Mouse (Mus musculus) forebrain, embryonic 16.5 days (tissue): ENCODE data around the gene Drg2. TPM values are rescaled to one million over a fixed set of nuclear protein-coding genes. Genes with fewer than 3 reads are reported as not detected.

Source experiments
- ATAC-seq: fragments of 200-750 bp; cut with Nextera tagmentation; 2 replicates; pipeline ENCODE4 v1.8.0; 2017; ENCODE audit warnings: mild to moderate bottlenecking, moderate library complexity
- H3K27ac ChIP-seq: fragments of 300-500 bp; sonication (generic); 2 replicates; pipeline ENCODE4 v1.5.1; 2014; ENCODE audit warnings: low read length, control low read depth
- H3K27me3 ChIP-seq: fragments of 300-500 bp; sonication (generic); replicated peaks from 2 replicates; pipeline ENCODE4 v1.6.1; 2014; ENCODE audit warnings: low read length; ENCODE audit not compliant: control insufficient read depth, insufficient read depth
- H3K36me3 ChIP-seq: fragments of 300-500 bp; sonication (generic); 2 replicates; pipeline ENCODE4 v1.6.1; 2014; ENCODE audit not compliant: control insufficient read depth, insufficient read depth
- H3K4me1 ChIP-seq: fragments of 300-500 bp; sonication (generic); replicated peaks from 2 replicates; pipeline ENCODE4 v1.6.1; 2014; ENCODE audit warnings: low read length; ENCODE audit not compliant: control insufficient read depth, insufficient read depth
- H3K4me2 ChIP-seq: fragments of 300-500 bp; sonication (generic); 2 replicates; pipeline ENCODE4 v1.6.1; 2014; ENCODE audit warnings: mild to moderate bottlenecking, low read length, control low read depth
- H3K4me3 ChIP-seq: fragments of 300-500 bp; sonication (generic); replicated peaks from 2 replicates; pipeline ENCODE4 v1.5.1; 2014; ENCODE audit warnings: mild to moderate bottlenecking, low read length, control low read depth
- H3K9ac ChIP-seq: fragments of 300-500 bp; sonication (generic); replicated peaks from 2 replicates; pipeline ENCODE4 v1.6.1; 2014; ENCODE audit warnings: low read depth, low read length, control low read depth
- H3K9me3 ChIP-seq: fragments of 300-500 bp; sonication (generic); 2 replicates; pipeline ENCODE4 v1.6.1; 2016; ENCODE audit warnings: low read length; ENCODE audit not compliant: control insufficient read depth
- WGBS: fragments of 180-500 bp; shearing (Covaris S2); extraction: QIAGEN DNeasy Blood & Tissue Kit; methylation state at CpG from one replicate; pipeline ENCODE4 v1.1.7; 2014; 5-methylcytosine and 5-hydroxymethylcytosine counted together
- polyA plus RNA-seq: library from polyadenylated mRNA; unstranded; fragments of >200 nt; fragmentation: Nextera tagmentation; extraction: Ambion mirVana; gene quantifications from 2 replicates; pipeline ENCODE4 v1.2.1, GENCODE M21; 2015

The Drg2 gene
- 103 TPM in 2 replicates for polyA plus RNA-seq

DNA sequence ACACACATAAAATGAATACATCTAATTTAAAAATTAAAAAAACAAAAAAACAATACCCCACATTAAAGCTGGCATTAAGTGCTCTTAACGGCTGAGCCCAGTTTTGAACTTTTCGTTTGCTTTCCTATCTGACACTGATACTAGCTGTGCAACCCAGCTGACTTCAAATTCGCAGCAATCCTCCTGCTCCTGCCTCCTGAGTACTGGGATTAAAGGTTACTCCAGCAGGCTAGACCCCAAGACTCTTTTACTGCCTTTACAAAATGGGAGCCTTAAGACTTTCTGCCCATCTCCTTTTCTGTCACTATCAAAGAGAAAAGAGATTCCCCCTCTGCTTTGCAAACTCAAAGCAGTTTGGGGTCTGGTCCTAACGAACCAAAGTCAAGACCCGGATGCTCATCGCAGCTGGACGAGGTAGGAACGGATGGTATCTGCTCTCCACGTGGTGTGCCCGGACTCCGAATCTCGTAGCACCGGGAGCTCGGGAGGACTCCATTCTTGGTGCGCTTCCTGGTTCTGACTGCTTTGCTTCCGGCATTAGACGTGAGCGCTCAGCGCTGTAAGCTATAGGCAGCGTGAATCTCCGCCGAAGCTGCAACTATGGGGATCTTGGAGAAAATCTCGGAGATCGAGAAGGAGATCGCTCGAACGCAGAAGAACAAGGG lies at the start of gene Drg2:
Drg2 (plus strand) TSS at position 512 of the 665 bp plus-strand sequence.
- Histone ChIP-seq H3K9ac (peak within 1 kb of the TSS; percentile 73), H3K9me3 (no peaks in the 10 kb centered on the region), H3K27ac (peak within 1 kb of the TSS; percentile 43; the same call in 1 of the 2 replicates), H3K4me2 (peak within 1 kb of the TSS; percentile 86), H3K27me3 (no peaks in the 10 kb centered on the region), H3K4me3 (peak within 1 kb of the TSS; percentile 69), H3K36me3 (peaks cover 9% of the 10 kb centered on the region), H3K4me1 (peaks cover 10% of the 10 kb centered on the region)
- WGBS, result 5% methylated on average over 27 of the region's 27 CpGs
- ATAC-seq, result peak; percentile 98

- no peaks in the 10 kb centered on the region for H3K4me1 ChIP-seq
Measured at GRCm38 (mm10) chr11:60406606-60407005, 47.8 kb upstream of the Drg2 start.

GRCm38 (mm10) chr11:60412173-60412572 lies 42.2 kb upstream of the Drg2 start:
- WGBS, result 7% methylated on average over 3 of the region's 3 CpGs
- no peak overlapping the region for H3K4me3 ChIP-seq
- peaks cover 7% of the 10 kb centered on the region for H3K36me3 ChIP-seq
- ATAC-seq, result no peak
- no peaks in the 10 kb centered on the region for H3K9me3 ChIP-seq
- H3K4me1 ChIP-seq, result peaks cover 14% of the 10 kb centered on the region
- H3K4me2 ChIP-seq, result no peak overlapping the region
- no peak overlapping the region for H3K27ac ChIP-seq
- no peak overlapping the region for H3K9ac ChIP-seq
- no peaks in the 10 kb centered on the region for H3K27me3 ChIP-seq

More at GRCm38 (mm10) chr11:60406606-60407005, 47.8 kb upstream of the Drg2 start:
- H3K27ac ChIP-seq, result no peak overlapping the region
- peaks cover 27% of the 10 kb centered on the region for H3K36me3 ChIP-seq
- H3K4me2 ChIP-seq, result no peak overlapping the region
- no peak overlapping the region for H3K9ac ChIP-seq
- no peak overlapping the region for H3K4me3 ChIP-seq
- H3K9me3 ChIP-seq, result no peaks in the 10 kb centered on the region
- ATAC-seq, result no peak
- WGBS, result 96% methylated on average over 1 of the region's 1 CpGs
- no peaks in the 10 kb centered on the region for H3K27me3 ChIP-seq

GRCm38 (mm10) chr11:60412921-60413320 lies 41.5 kb upstream of the Drg2 start:
- no peak overlapping the region for H3K4me2 ChIP-seq
- H3K9ac ChIP-seq, result no peak overlapping the region
- ATAC-seq, result no peak
- H3K4me3 ChIP-seq, result no peak overlapping the region
- no peaks in the 10 kb centered on the region for H3K9me3 ChIP-seq
- no peaks in the 10 kb centered on the region for H3K27me3 ChIP-seq
- H3K4me1 ChIP-seq, result peaks cover 15% of the 10 kb centered on the region
- peaks cover 5% of the 10 kb centered on the region for H3K36me3 ChIP-seq
- no peak overlapping the region for H3K27ac ChIP-seq
- WGBS, result 89% methylated on average over 2 of the region's 2 CpGs

DNA sequence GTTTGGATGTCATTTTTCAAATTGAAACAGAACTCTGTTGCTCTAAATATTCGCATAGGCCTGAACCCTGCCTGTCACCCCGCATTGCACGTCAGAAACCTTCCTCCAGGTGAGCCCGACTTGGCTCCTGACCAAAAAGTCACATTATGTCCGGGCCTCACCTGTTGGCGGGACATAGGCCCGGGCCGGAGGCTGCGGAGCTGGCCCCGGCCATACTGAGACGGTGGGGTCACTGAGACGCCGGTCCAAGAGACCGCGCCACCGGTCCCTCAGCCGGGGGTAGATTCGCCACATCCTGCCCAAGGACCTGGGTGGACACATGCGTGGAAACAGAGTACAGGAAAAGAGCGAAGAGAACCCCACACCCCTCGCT lies 37.8 kb upstream of the Drg2 start:
- Histone ChIP-seq H3K4me2 (peak overlapping the region; percentile 93), H3K36me3 (no peaks in the 10 kb centered on the region), H3K4me1 (peaks cover 27% of the 10 kb centered on the region), H3K9ac (peak overlapping the region; percentile 62), H3K27me3 (no peaks in the 10 kb centered on the region), H3K4me3 (peak overlapping the region; percentile 93), H3K9me3 (no peaks in the 10 kb centered on the region), H3K27ac (peak overlapping the region; percentile 41; the same call in 1 of the 2 replicates)
- WGBS, result under 1% methylated on average over 21 of the region's 21 CpGs
- no peak for ATAC-seq

- Histone ChIP-seq H3K4me2 (peak within 1 kb of the TSS; percentile 93), H3K9ac (peak within 1 kb of the TSS; percentile 91), H3K27me3 (no peaks in the 10 kb centered on the region), H3K4me3 (peak within 1 kb of the TSS; percentile 93), H3K9me3 (no peaks in the 10 kb centered on the region), H3K36me3 (no peaks in the 10 kb centered on the region), H3K4me1 (peaks cover 27% of the 10 kb centered on the region), H3K27ac (peak within 1 kb of the TSS; percentile 84)
- WGBS, result under 1% methylated on average over 78 of the region's 81 CpGs
- peak; percentile 98 for ATAC-seq
Measured at GRCm38 (mm10) chr11:60416963-60417716, 37.3 kb upstream of the Drg2 start, which contains the start of gene Gid4. Gene Gid4 (plus strand): TSS chr11:60417145.

GRCm38 (mm10) chr11:60417717-60418472 lies 36.5 kb upstream of the Drg2 start, which contains the start of gene Atpaf2:
Gene Atpaf2 (minus strand): TSS chr11:60418457.
- H3K27ac ChIP-seq, result peak within 1 kb of the TSS; percentile 84
- no peaks in the 10 kb centered on the region for H3K36me3 ChIP-seq
- 0% methylated on average over 39 of the region's 39 CpGs for WGBS
- H3K4me2 ChIP-seq, result peak within 1 kb of the TSS; percentile 90
- H3K27me3 ChIP-seq, result no peaks in the 10 kb centered on the region
- no peaks in the 10 kb centered on the region for H3K9me3 ChIP-seq
- peaks cover 27% of the 10 kb centered on the region for H3K4me1 ChIP-seq
- peak within 1 kb of the TSS; percentile 91 for H3K9ac ChIP-seq
- no peak; the same call in 1 of the 2 replicates for ATAC-seq
- H3K4me3 ChIP-seq, result peak within 1 kb of the TSS; percentile 93

- Histone ChIP-seq H3K4me2 (peak overlapping the region; percentile 90), H3K4me1 (peaks cover 27% of the 10 kb centered on the region), H3K9ac (peak overlapping the region; percentile 91), H3K4me3 (peak overlapping the region; percentile 93), H3K27ac (no peak overlapping the region), H3K27me3 (no peaks in the 10 kb centered on the region), H3K9me3 (no peaks in the 10 kb centered on the region), H3K36me3 (no peaks in the 10 kb centered on the region)
- ATAC-seq, result no peak
- 29% methylated on average over 6 of the region's 6 CpGs for WGBS
Measured at GRCm38 (mm10) chr11:60418473-60418803, 36.0 kb upstream of the Drg2 start.
